Mouse (Mus musculus): ENCODE data around the gene Pnmt. TPM values are rescaled to one million over a fixed set of nuclear protein-coding genes. Genes with fewer than 3 reads are reported as not detected.

Pnmt gene
- 0.13 and 0.40 TPM in 2 replicates for polyA plus RNA-seq (2012; rRNA removed)

DNA sequence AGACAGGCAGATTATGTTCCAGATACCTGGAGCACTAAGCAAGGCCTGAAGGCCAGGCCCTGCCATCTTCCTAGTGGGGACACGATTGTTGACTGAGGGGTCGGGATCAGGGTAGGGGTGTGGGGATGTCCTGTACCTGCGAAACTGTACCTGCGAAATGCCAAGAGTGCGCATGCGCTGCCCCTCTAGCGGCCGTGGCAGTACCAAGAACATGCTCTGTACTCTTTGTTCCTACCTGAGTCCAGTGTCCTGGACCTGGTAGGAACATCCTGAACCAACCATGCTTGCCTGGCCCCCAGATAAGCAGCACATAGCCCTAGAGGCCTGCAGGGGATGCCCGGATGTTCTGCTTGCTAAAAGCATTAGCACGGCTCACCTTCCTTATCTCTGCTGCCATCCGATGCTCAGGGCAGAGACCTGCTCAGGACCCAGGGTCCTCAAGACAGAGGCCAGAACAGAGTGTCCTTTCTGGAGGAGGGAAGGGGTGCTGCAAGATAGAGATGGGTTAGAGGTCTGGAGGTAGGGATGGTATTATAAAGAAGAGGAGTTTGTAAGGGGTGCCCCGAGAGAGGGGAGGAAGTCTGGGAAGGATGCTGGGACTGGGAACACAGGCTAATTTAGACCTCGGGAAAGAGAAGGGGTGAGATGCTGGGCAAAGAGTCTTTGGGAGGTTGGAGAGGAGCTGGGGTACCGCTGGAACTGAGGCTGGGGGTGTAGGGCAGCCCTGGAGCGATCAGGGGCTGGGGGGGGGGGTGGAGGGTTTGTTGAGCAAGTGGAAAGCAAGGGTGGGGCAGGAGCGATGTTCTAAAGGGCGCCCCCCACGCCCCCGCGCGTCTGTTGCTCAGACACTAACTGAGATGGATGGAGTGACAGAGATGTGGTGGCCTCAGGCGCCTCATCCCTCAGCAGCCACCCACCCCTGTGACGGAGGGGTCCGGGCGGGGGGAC, at the start of gene Pnmt:
Gene Pnmt (plus strand): TSS at position 813 of the 948 bp plus-strand sequence.
- TF ChIP-seq POLR2A (IDR thresholded peaks at IDR 0.05; ENCODE audit: extremely low read depth, insufficient read depth, low read length) (no peak), CTCF (IDR thresholded peaks at IDR 0.05; ENCODE audit: extremely low read depth, insufficient read depth, low read length) (no peak)
- no peaks in the 10 kb centered on the region for H3K4me1 ChIP-seq (ENCODE audit: control insufficient read depth, insufficient read depth, low read length)
- no peak within 1 kb of the TSS for H3K27ac ChIP-seq (ENCODE audit: insufficient read depth, low read length)
- no peak within 1 kb of the TSS for H3K4me3 ChIP-seq (ENCODE audit: insufficient read depth, low read length)

GRCm38 (mm10) chr11:98338507-98338961, 47.7 kb upstream of the Pnmt start:
- Histone ChIP-seq H3K27ac (ENCODE audit: insufficient read depth, low read length) (peak overlapping the region; percentile 74; the same call in 1 of the 2 replicates), H3K4me1 (ENCODE audit: control insufficient read depth, insufficient read depth, low read length) (peaks cover 2% of the 10 kb centered on the region; the same call in 1 of the 2 replicates), H3K4me3 (ENCODE audit: insufficient read depth, low read length) (peak overlapping the region; percentile 33)
- no peak for TF ChIP-seq CTCF (IDR thresholded peaks at IDR 0.05; ENCODE audit: extremely low read depth, insufficient read depth, low read length)
- TF ChIP-seq POLR2A (IDR thresholded peaks at IDR 0.05; ENCODE audit: extremely low read depth, insufficient read depth, low read length), result no peak

DNA sequence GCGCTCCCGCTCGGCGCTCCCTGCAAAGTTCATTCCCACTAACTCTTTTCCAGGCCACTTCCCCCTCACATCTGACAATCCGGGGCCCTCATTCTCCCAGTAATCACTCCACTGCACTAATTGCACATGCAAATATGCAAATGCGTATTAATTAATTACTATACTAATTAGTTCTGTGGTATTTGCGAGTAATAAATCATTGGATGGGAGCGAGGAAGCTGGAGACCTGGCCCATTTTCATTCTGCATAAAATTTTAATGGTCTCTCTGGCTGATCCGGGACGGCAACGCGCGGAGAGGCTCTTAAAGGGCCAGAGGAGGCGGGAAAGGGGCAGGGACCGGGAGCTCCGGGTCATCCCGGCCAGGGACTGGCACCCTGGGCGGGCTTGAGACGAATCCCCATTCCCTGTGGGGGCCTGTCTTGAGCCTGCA, 47.2 kb upstream of the Pnmt start:
- H3K4me1 ChIP-seq (ENCODE audit: control insufficient read depth, insufficient read depth, low read length), result peaks cover 2% of the 10 kb centered on the region; the same call in 1 of the 2 replicates
- peak overlapping the region; percentile 33 for H3K4me3 ChIP-seq (ENCODE audit: insufficient read depth, low read length)
- H3K27ac ChIP-seq (ENCODE audit: insufficient read depth, low read length), result no peak overlapping the region
- TF ChIP-seq POLR2A (IDR thresholded peaks at IDR 0.05; ENCODE audit: extremely low read depth, insufficient read depth, low read length) (no peak), CTCF (IDR thresholded peaks at IDR 0.05; ENCODE audit: extremely low read depth, insufficient read depth, low read length) (no peak)

DNA sequence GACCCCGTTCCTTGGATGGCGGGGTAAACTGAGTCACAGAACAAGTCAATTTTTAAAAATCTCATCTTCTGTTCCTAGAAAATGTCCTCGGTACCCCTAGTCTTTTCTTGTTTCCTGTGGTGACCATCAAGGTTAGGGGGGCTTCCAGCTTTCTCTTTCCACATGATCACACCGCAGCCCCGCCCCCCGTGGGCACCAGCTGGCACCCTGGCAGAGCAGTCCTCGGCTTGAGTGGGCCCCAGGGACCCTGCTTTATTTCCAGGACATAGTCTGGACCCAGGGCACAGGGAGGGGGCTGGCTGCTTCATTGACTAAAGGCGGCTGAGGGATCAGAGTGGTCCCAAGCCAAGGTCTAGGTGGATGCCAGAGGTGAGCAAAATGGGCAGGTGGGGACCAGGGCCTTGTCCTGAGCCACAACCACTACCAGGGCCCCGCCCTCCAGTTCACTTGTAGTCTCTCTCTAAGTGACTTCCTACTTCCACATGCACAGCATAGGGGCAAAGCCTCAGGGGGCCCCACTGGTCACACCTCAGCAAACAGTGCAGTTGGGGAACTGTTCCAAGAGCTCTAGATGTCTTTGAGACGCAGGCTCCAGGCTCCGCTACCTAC, 46.5 kb upstream of the Pnmt start:
- no peak overlapping the region for H3K4me3 ChIP-seq (ENCODE audit: insufficient read depth, low read length)
- TF ChIP-seq CTCF (IDR thresholded peaks at IDR 0.05; ENCODE audit: extremely low read depth, insufficient read depth, low read length), result no peak
- TF ChIP-seq POLR2A (IDR thresholded peaks at IDR 0.05; ENCODE audit: extremely low read depth, insufficient read depth, low read length), result no peak

GRCm38 (mm10) chr11:98340597-98340996, 45.7 kb upstream of the Pnmt start:
- Histone ChIP-seq H3K27ac (ENCODE audit: insufficient read depth, low read length) (no peak overlapping the region), H3K4me3 (ENCODE audit: insufficient read depth, low read length) (no peak overlapping the region), H3K4me1 (ENCODE audit: control insufficient read depth, insufficient read depth, low read length) (no peaks in the 10 kb centered on the region; the same call in 1 of the 2 replicates)
- TF ChIP-seq CTCF (IDR thresholded peaks at IDR 0.05; ENCODE audit: extremely low read depth, insufficient read depth, low read length) (no peak), POLR2A (IDR thresholded peaks at IDR 0.05; ENCODE audit: extremely low read depth, insufficient read depth, low read length) (no peak)

More for the DNA sequence above, 46.5 kb upstream of the Pnmt start:
- Histone ChIP-seq H3K27ac (ENCODE audit: insufficient read depth, low read length) (no peak overlapping the region), H3K4me1 (ENCODE audit: control insufficient read depth, insufficient read depth, low read length) (no peaks in the 10 kb centered on the region; the same call in 1 of the 2 replicates)

- TF ChIP-seq CTCF (IDR thresholded peaks at IDR 0.05; ENCODE audit: extremely low read depth, insufficient read depth, low read length) (no peak), POLR2A (IDR thresholded peaks at IDR 0.05; ENCODE audit: extremely low read depth, insufficient read depth, low read length) (no peak)
- Histone ChIP-seq H3K4me3 (ENCODE audit: insufficient read depth, low read length) (no peak overlapping the region), H3K4me1 (ENCODE audit: control insufficient read depth, insufficient read depth, low read length) (no peaks in the 10 kb centered on the region; the same call in 1 of the 2 replicates), H3K27ac (ENCODE audit: insufficient read depth, low read length) (no peak overlapping the region)
These were observed 45.1 kb upstream of the Pnmt start for GRCm38 (mm10) chr11:98341174-98341573.

DNA sequence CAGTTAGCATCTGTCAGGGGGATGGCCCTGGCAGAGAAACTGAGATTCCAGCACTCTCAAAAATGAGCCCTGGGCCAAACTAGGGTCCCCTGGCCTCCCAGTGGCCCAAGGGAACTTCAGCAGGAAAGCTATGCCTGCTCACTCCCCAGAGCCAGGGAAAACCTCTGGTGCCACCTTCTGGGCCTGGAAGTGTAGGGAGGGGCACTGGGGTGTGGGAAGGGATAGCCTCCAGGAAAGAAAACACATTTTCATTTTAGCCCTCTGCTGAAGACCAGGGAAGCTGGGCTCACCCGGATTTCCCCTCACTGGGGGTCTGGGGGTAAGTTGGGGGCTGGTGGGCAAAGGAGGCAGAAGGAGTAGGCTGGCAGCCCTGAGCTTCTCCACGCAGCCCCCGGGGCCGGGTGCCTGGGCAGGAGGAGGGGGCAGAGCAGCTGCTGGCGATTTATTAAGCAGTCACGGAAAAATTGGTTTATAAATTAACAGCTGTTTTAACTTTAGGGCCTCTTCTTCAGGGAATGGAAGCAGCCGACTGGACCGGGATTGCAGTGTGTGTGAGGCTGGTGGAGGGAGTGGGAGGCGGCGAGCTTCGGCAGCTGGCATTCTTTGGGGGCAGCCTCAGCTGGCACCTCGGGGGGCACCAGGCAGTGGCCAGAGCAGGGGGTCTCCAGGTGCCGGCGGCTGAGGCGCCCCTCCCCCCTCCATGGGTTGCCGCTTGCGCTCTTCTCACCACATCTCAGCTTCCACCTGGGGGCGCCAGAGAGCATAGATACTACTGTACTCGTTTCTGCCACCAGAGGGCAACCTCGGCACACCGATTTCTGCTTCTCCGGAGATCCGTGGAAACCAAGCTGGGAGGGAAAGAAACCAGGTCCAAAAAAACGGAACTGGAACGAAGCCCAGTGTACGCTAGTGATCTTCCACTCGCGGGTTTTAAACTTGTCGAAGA, 44.0 kb upstream of the Pnmt start:
- TF ChIP-seq POLR2A (IDR thresholded peaks at IDR 0.05; ENCODE audit: extremely low read depth, insufficient read depth, low read length), result no peak
- peak; percentile 100 for TF ChIP-seq CTCF (IDR thresholded peaks at IDR 0.05; ENCODE audit: extremely low read depth, insufficient read depth, low read length)
- H3K27ac ChIP-seq (ENCODE audit: insufficient read depth, low read length), result no peak overlapping the region
- H3K4me3 ChIP-seq (ENCODE audit: insufficient read depth, low read length), result peak overlapping the region; percentile 15
- peaks cover 3% of the 10 kb centered on the region; the same call in 1 of the 2 replicates for H3K4me1 ChIP-seq (ENCODE audit: control insufficient read depth, insufficient read depth, low read length)

DNA sequence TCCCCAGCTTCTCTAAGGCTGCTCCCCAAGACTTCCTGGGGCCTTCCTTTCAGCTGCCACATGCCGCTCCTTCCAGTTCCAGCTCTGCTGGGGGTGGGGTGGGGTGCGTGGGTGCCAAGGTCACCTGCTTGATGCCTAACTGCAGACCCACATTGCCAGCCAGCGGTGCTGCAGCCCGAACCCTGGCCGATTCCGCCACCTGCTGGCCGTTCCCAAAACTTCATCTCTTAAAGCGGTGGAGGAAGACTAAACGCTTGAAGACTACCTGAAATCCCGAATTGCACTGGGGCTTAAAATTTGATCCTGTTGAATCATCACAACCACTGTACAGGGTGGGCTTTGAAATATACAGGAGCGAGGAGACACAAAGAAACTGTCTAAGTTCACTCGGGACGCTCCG, 41.0 kb upstream of the Pnmt start:
- peaks cover 5% of the 10 kb centered on the region for H3K4me1 ChIP-seq (ENCODE audit: control insufficient read depth, insufficient read depth, low read length)
- H3K4me3 ChIP-seq (ENCODE audit: insufficient read depth, low read length), result no peak overlapping the region
- TF ChIP-seq POLR2A (IDR thresholded peaks at IDR 0.05; ENCODE audit: extremely low read depth, insufficient read depth, low read length), result no peak
- peak; percentile 76 for TF ChIP-seq CTCF (IDR thresholded peaks at IDR 0.05; ENCODE audit: extremely low read depth, insufficient read depth, low read length)
- H3K27ac ChIP-seq (ENCODE audit: insufficient read depth, low read length), result no peak overlapping the region
